Mouse (Mus musculus): ENCODE results near the gene Tmed1.
"Not testable (repeated sequence)": the region's sequence is repeated elsewhere in the genome, so short reads cannot be mapped to it uniquely, and the experiment has no call there.

The Tmed1 gene

DNA sequence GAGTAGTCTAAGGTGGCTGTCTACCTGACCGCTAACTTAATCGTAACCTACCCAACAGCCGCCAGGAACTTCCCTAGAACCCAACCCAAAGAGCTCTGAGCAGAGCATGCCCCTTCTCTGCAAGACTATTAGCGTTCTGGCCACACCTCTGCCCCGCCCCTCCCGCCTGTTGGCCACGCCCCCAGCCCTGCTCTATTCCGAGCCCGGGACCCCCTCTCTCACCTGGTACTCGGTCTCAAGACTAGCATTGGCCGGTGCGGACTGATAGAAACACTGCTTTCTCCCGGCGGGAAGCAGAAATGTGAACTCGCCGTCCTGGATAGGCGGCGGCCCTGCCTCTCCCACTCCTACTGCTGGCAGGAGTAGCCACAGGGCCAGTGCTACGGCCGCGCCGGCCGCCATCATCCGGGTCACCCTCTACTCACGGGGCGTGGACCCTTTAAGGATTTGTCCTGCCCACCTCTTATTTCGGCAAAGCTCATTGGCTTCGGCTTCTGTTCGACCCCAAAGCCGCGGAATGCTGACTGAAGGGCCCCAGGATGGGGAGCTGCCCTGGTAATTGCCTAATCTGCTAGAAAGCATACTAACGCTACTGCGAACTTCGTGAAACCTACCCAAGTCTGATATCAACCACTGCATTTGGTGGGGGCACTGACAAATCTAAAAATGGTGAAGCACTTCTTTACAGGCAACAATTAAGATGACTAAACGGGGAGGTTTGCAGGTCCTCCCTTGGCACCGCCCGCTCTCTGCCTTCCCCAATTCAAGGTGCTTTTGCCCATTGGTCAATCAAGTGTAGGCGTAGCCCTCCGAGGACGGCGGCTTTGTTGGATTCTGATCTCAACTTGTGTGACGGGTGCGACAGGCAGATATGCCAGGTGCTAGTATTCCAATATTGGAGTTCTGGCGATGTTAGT lies at the start of gene Tmed1:
TSS of gene Tmed1 (minus strand) at position 481 of the 917 bp plus-strand sequence.
- peak; percentile 83 to 91 for DNase-seq (ENCODE audit: low spot score in 2 of 2)

DNA sequence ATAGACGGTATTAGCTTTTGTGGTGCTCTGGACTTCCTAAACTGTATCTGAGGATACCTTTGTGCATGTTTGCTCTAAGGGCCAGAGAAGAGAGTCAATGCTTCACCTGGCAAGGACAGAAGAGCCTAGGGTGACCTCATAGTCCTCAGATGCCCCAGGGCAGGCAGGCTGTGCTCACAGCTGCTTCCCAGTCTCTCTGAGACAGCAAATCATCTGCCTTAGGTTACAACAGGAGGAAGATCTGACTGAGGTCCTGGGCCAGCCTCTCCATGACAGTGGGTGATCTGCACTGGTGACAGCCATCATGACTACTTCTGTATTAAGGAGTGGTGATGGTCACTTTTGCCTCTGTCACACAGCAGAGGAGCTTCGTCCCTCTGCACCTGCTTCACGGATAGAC lies 49.1 kb upstream of the Tmed1 start:
- DNase-seq (ENCODE audit: low spot score in 2 of 2) = no peak

DNA sequence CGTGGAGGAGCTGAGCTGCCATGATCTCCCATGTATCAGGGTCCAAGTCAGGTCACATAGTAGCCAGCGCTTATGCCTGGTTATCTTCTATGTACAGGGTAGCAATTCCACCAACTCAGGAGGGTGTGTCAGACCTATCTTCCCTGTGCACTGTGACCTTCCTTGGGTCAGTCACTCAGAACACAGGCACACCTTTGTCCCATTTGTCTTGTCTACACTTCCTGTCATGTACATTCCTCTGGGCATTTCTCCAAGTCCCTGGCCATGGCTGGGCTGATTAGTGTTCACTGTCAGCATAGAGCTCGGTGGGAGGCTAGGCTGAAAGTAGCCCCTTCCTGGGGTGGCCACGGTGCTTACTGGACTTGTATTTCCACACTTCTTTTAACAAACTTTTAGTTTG lies 48.3 kb upstream of the Tmed1 start:
- DNase-seq (ENCODE audit: low spot score in 2 of 2) = no peak

GRCm38 (mm10) chr9:21557556-21557955 lies 47.5 kb upstream of the Tmed1 start:
- DNase-seq (ENCODE audit: low spot score in 2 of 2) = no peak

- DNase-seq (ENCODE audit: low spot score in 2 of 2) = no peak
Observed at GRCm38 (mm10) chr9:21556996-21557395, 46.9 kb upstream of the Tmed1 start.

GRCm38 (mm10) chr9:21555198-21555742 lies 45.2 kb upstream of the Tmed1 start:
- DNase-seq (ENCODE audit: low spot score in 2 of 2) = no peak

- no peak for DNase-seq (ENCODE audit: low spot score in 2 of 2)
Observed at GRCm38 (mm10) chr9:21553607-21554273, 43.7 kb upstream of the Tmed1 start.

GRCm38 (mm10) chr9:21551049-21551448 lies 41.0 kb upstream of the Tmed1 start:
- DNase-seq (ENCODE audit: low spot score in 2 of 2) = no peak

- peak in 1 of 2 experiments; percentile 38 for DNase-seq (ENCODE audit: low spot score in 2 of 2)
Observed at GRCm38 (mm10) chr9:21547075-21547941, 37.3 kb upstream of the Tmed1 start.

GRCm38 (mm10) chr9:21546789-21547074 lies 36.7 kb upstream of the Tmed1 start, which contains the start of gene Carm1:
Carm1 (plus strand) TSS chr9:21546894.
- DNase-seq (ENCODE audit: low spot score in 2 of 2) = no peak

GRCm38 (mm10) chr9:21545916-21546788 lies 36.1 kb upstream of the Tmed1 start:
- DNase-seq (ENCODE audit: low spot score in 2 of 2) = peak; percentile 99

- DNase-seq (ENCODE audit: low spot score in 2 of 2) = no peak
Observed at GRCm38 (mm10) chr9:21545351-21545915, 35.4 kb upstream of the Tmed1 start.

- not testable (repeated sequence) for DNase-seq (ENCODE audit: low spot score in 2 of 2)
Observed at GRCm38 (mm10) chr9:21542001-21542400, 31.9 kb upstream of the Tmed1 start.

GRCm38 (mm10) chr9:21539981-21540753 lies 30.1 kb upstream of the Tmed1 start:
- DNase-seq (ENCODE audit: low spot score in 2 of 2) = no peak

GRCm38 (mm10) chr9:21537009-21537408 lies 27.0 kb upstream of the Tmed1 start:
- no peak for DNase-seq (ENCODE audit: low spot score in 2 of 2)

DNA sequence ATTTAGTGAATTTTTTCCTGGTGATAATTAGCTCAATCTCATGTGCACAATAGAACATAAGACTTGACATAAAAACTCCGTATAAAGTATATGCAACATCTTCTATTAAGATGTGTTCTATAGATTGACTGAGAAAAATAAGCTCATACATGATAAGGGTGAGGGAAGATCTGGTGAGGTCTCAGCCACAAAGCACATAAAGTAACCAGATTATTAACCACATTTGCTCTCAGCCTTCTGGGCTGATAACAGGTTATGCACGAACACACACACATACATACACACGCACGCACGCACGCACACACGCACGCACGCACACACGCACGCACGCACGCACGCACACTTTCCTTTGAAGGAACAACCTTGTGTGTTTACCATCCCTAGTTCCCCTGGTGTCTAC lies 26.4 kb upstream of the Tmed1 start:
- DNase-seq (ENCODE audit: low spot score in 2 of 2) = no peak

- no peak for DNase-seq (ENCODE audit: low spot score in 2 of 2)
Observed at GRCm38 (mm10) chr9:21527917-21528324, 17.9 kb upstream of the Tmed1 start.

GRCm38 (mm10) chr9:21527100-21527801 lies 17.2 kb upstream of the Tmed1 start:
- no peak for DNase-seq (ENCODE audit: low spot score in 2 of 2)

GRCm38 (mm10) chr9:21526634-21526944 lies 16.5 kb upstream of the Tmed1 start:
- no peak for DNase-seq (ENCODE audit: low spot score in 2 of 2)

Measured in cerebellum, postnatal 4 days (tissue).